Mouse (Mus musculus) cerebellum, adult 18-20 months (tissue): Measurements from ENCODE around the gene Rusc2.

ENCODE experiments used
- DNase-seq, 2 experiments: peaks; one replicate each; pipeline ENCODE4 v3.0.0; 2021

Gene Rusc2

GRCm38 (mm10) chr4:43417269-43418062, 35.7 kb downstream of the Rusc2 start:
- DNase-seq = no peak

GRCm38 (mm10) chr4:43418450-43418849, 36.7 kb downstream of the Rusc2 start:
- no peak for DNase-seq

GRCm38 (mm10) chr4:43418973-43419656, 37.3 kb downstream of the Rusc2 start:
- DNase-seq = no peak

GRCm38 (mm10) chr4:43419801-43420281, 38.1 kb downstream of the Rusc2 start:
- no peak for DNase-seq

- DNase-seq = peak; percentile 82 to 86
These were observed 38.5 kb downstream of the Rusc2 start for GRCm38 (mm10) chr4:43420305-43420704.

- DNase-seq = no peak
These were observed 40.0 kb downstream of the Rusc2 start for GRCm38 (mm10) chr4:43421632-43422240.

- no peak for DNase-seq
These were observed 41.6 kb downstream of the Rusc2 start for GRCm38 (mm10) chr4:43423267-43423934.

- no peak for DNase-seq
These were observed 42.3 kb downstream of the Rusc2 start for GRCm38 (mm10) chr4:43424072-43424471.

GRCm38 (mm10) chr4:43425197-43425596, 43.4 kb downstream of the Rusc2 start:
- no peak for DNase-seq

- no peak for DNase-seq
These were observed 44.0 kb downstream of the Rusc2 start for GRCm38 (mm10) chr4:43425648-43426380.

GRCm38 (mm10) chr4:43426487-43426886, 44.7 kb downstream of the Rusc2 start:
- no peak for DNase-seq

GRCm38 (mm10) chr4:43427501-43428179, 45.9 kb downstream of the Rusc2 start:
- no peak for DNase-seq

- DNase-seq = no peak
These were observed 46.5 kb downstream of the Rusc2 start for GRCm38 (mm10) chr4:43428180-43428861.

GRCm38 (mm10) chr4:43428946-43429345, 47.2 kb downstream of the Rusc2 start, which contains the start of gene Fam166b:
Fam166b (minus strand) TSS chr4:43429134.
- no peak for DNase-seq

GRCm38 (mm10) chr4:43431690-43432089, 49.9 kb downstream of the Rusc2 start:
- peak; percentile 87 to 88 for DNase-seq

- DNase-seq = no peak
These were observed 51.1 kb downstream of the Rusc2 start for GRCm38 (mm10) chr4:43432832-43433231.

- DNase-seq = no peak
These were observed 59.9 kb downstream of the Rusc2 start, which contains the start of gene Tesk1 for GRCm38 (mm10) chr4:43441639-43442038. Tesk1 (plus strand) TSS chr4:43441939.

- DNase-seq = peak; percentile 99 to 100
These were observed 60.3 kb downstream of the Rusc2 start for GRCm38 (mm10) chr4:43442044-43442443.

- DNase-seq = peak; percentile 77 to 82
These were observed 60.9 kb downstream of the Rusc2 start for GRCm38 (mm10) chr4:43442456-43443361.

GRCm38 (mm10) chr4:43443511-43443910, 61.7 kb downstream of the Rusc2 start:
- DNase-seq = peak in 1 of 2 experiments; percentile 54
